Mouse (Mus musculus): ENCODE data around the gene Rnf214.

Gene Rnf214

DNA sequence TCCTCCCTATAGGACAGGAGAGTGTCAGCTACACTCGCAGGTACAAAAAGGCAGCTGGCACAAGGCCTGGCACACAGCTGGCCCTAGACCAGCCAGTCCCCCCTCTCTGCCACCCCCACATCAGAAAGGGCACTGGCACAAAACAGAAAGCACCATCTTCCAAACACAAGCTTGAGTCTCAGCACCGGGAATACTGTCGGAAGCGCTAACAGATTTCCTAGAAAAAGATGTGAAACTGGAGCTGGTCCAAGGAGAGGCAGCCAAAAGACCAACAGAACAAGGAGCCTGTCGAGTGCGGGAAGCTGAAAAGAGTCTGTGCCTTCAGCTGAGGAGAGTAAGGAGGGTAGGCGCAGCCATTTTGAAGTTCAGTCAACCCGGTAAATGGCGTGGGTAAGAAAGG is 91.6 kb downstream of the Rnf214 start:
- peak in 1 of 2 experiments; percentile 12 for DNase-seq (ENCODE audit: low spot score in 2 of 2)
